Mouse (Mus musculus): ENCODE measurements around the gene A830018L16Rik.

GRCm38 (mm10) chr1:11750607-11751006 lies 336.7 kb downstream of the A830018L16Rik start:
- TF ChIP-seq CTCF (IDR thresholded peaks at IDR 0.05; ENCODE audit: extremely low read depth, insufficient read depth, low read length): no peak
- TF ChIP-seq POLR2A (IDR thresholded peaks at IDR 0.05; ENCODE audit: extremely low read depth, insufficient read depth, low read length): no peak
